Mouse (Mus musculus) urinary bladder, postnatal 36 days (tissue): ENCODE results near the gene Nmur1.

Experiments used
- DNase-seq, 2 experiments: peaks; one replicate each; pipeline ENCODE4 v3.0.0; 2022; ENCODE audit warnings: low spot score in 2 of 2, mixed read lengths in 1 of 2

The Nmur1 gene

GRCm38 (mm10) chr1:86409476-86409875 is 16.6 kb downstream of the Nmur1 start:
- DNase-seq, result no peak

- DNase-seq, result no peak
Measured at GRCm38 (mm10) chr1:86408515-86408914, 17.5 kb downstream of the Nmur1 start.

GRCm38 (mm10) chr1:86406914-86407313 is 19.1 kb downstream of the Nmur1 start:
- peak in 1 of 2 experiments; percentile 23 for DNase-seq

- DNase-seq, result no peak
Measured at GRCm38 (mm10) chr1:86406313-86406712, 19.7 kb downstream of the Nmur1 start.

- no peak for DNase-seq
Measured at GRCm38 (mm10) chr1:86404834-86405233, 21.2 kb downstream of the Nmur1 start.

GRCm38 (mm10) chr1:86400096-86400754 is 25.8 kb downstream of the Nmur1 start:
- no peak for DNase-seq

GRCm38 (mm10) chr1:86399322-86399721 is 26.7 kb downstream of the Nmur1 start:
- DNase-seq, result no peak

- no peak for DNase-seq
Measured at GRCm38 (mm10) chr1:86398222-86398621, 27.8 kb downstream of the Nmur1 start.

- no peak for DNase-seq
Measured at GRCm38 (mm10) chr1:86397621-86398020, 28.4 kb downstream of the Nmur1 start.

GRCm38 (mm10) chr1:86395897-86396296 is 30.1 kb downstream of the Nmur1 start:
- DNase-seq, result no peak

- no peak for DNase-seq
Measured at GRCm38 (mm10) chr1:86394246-86394645, 31.8 kb downstream of the Nmur1 start.

- no peak for DNase-seq
Measured at GRCm38 (mm10) chr1:86393219-86393618, 32.8 kb downstream of the Nmur1 start.

- DNase-seq, result peak in 1 of 2 experiments; percentile 44
Measured at GRCm38 (mm10) chr1:86391425-86391824, 34.6 kb downstream of the Nmur1 start.

GRCm38 (mm10) chr1:86389230-86389629 is 36.8 kb downstream of the Nmur1 start:
- DNase-seq, result peak; percentile 40 to 62

GRCm38 (mm10) chr1:86381027-86381426 is 45.0 kb downstream of the Nmur1 start:
- DNase-seq, result peak in 1 of 2 experiments; percentile 57

- DNase-seq, result no peak
Measured at GRCm38 (mm10) chr1:86379161-86379569, 46.9 kb downstream of the Nmur1 start.

GRCm38 (mm10) chr1:86378662-86379061 is 47.4 kb downstream of the Nmur1 start:
- DNase-seq, result no peak

- peak in 1 of 2 experiments; percentile 37 for DNase-seq
Measured at GRCm38 (mm10) chr1:86376354-86376753, 49.7 kb downstream of the Nmur1 start.

- peak in 1 of 2 experiments; percentile 42 for DNase-seq
Measured at GRCm38 (mm10) chr1:86371997-86372396, 54.0 kb downstream of the Nmur1 start.

GRCm38 (mm10) chr1:86368086-86368485 is 57.9 kb downstream of the Nmur1 start:
- no peak for DNase-seq

GRCm38 (mm10) chr1:86363671-86364070 is 62.4 kb downstream of the Nmur1 start:
- no peak for DNase-seq

GRCm38 (mm10) chr1:86361852-86362615 is 64.0 kb downstream of the Nmur1 start:
- DNase-seq, result no peak

- DNase-seq, result no peak
Measured at GRCm38 (mm10) chr1:86360441-86360840, 65.6 kb downstream of the Nmur1 start.
